Mouse (Mus musculus): ENCODE measurements around the gene Gm8237.
"Not testable (repeated sequence)": the region's sequence is repeated elsewhere in the genome, so short reads cannot be mapped to it uniquely, and the experiment has no call there.

The Gm8237 gene

GRCm38 (mm10) chr14:5880241-5880640, at the start of gene Gm8237:
Gene Gm8237, minus strand, starts transcription at chr14:5880382.
- DNase-seq (ENCODE audit: low spot score): peak; percentile 1

GRCm38 (mm10) chr14:5923276-5923675, 43.1 kb upstream of the Gm8237 start:
- DNase-seq (ENCODE audit: low spot score): not testable (repeated sequence)

- DNase-seq (ENCODE audit: low spot score): not testable (repeated sequence)
Measured at GRCm38 (mm10) chr14:5918330-5918942, 38.3 kb upstream of the Gm8237 start.

- not testable (repeated sequence) for DNase-seq (ENCODE audit: low spot score)
Measured at GRCm38 (mm10) chr14:5913701-5914100, 33.5 kb upstream of the Gm8237 start.

- peak; percentile 1 for DNase-seq (ENCODE audit: low spot score)
Measured at GRCm38 (mm10) chr14:5879791-5880190, 391 bp downstream of the Gm8237 start.

GRCm38 (mm10) chr14:5879136-5879535, 1.0 kb downstream of the Gm8237 start:
- DNase-seq (ENCODE audit: low spot score): peak; percentile 15

- not testable (repeated sequence) for DNase-seq (ENCODE audit: low spot score)
Measured at GRCm38 (mm10) chr14:5855911-5856310, 24.3 kb downstream of the Gm8237 start.

- not testable (repeated sequence) for DNase-seq (ENCODE audit: low spot score)
Measured at GRCm38 (mm10) chr14:5830229-5830628, 50.0 kb downstream of the Gm8237 start, which contains the start of gene Gm3424. Gene Gm3424, minus strand, starts transcription at chr14:5830329.

GRCm38 (mm10) chr14:5812699-5813356, 67.4 kb downstream of the Gm8237 start:
- not testable (repeated sequence) for DNase-seq (ENCODE audit: low spot score)

Data from yolk sac, embryonic 10.5 days (tissue).